Mouse (Mus musculus): Measurements from ENCODE around the gene Lonp1. TPM values are rescaled to one million over a fixed set of nuclear protein-coding genes. Genes with fewer than 3 reads are reported as not detected.

Lonp1 gene
- polyA plus RNA-seq, 2 experiments: 45.6 to 79.4 TPM

- no peak for TF ChIP-seq POLR2A (IDR thresholded peaks at IDR 0.05; ENCODE audit: borderline replicate concordance, extremely low read depth, insufficient read depth, insufficient read length)
- Histone ChIP-seq H3K36me3 (ENCODE audit: control insufficient read depth, insufficient read depth, low read length) (peaks cover 36% of the 10 kb centered on the region), H3K27me3 (ENCODE audit: control insufficient read depth, insufficient read depth, low read length) (no peaks in the 10 kb centered on the region), H3K4me2 (replicated peaks; ENCODE audit: low read depth, low read length, severe bottlenecking) (peak overlapping the region; percentile 93), H3K27ac (replicated peaks; ENCODE audit: low read depth, low read length) (no peak overlapping the region), H3K4me1 (ENCODE audit: control insufficient read depth, insufficient read depth, low read length) (peaks cover 17% of the 10 kb centered on the region), H3K4me3 (replicated peaks; ENCODE audit: low read length) (0 out of 2 replicates have a peak overlapping the region, but pooled peaks have one; percentile 93), H3K9me3 (ENCODE audit: control insufficient read depth, low read length) (no peaks in the 10 kb centered on the region), H3K9ac (ENCODE audit: low read depth, low read length, severe bottlenecking) (no peak overlapping the region)
- DNase-seq (ENCODE audit: low spot score) (no peak), ATAC-seq (ENCODE audit: low FRiP score, low read depth) (no peak)
- 84% methylated on average over 3 of the region's 3 CpGs for WGBS
Observed at GRCm38 (mm10) chr17:56625495-56625894, 1.2 kb downstream of the Lonp1 start.

GRCm38 (mm10) chr17:56617628-56618027 is 9.1 kb downstream of the Lonp1 start:
- WGBS: 92% methylated on average over 8 of the region's 8 CpGs
- Histone ChIP-seq H3K27me3 (ENCODE audit: control insufficient read depth, insufficient read depth, low read length) (no peaks in the 10 kb centered on the region), H3K4me3 (replicated peaks; ENCODE audit: low read length) (no peak overlapping the region), H3K9me3 (ENCODE audit: control insufficient read depth, low read length) (no peaks in the 10 kb centered on the region), H3K4me1 (ENCODE audit: control insufficient read depth, insufficient read depth, low read length) (peaks cover 10% of the 10 kb centered on the region), H3K9ac (ENCODE audit: low read depth, low read length, severe bottlenecking) (no peak overlapping the region), H3K4me2 (replicated peaks; ENCODE audit: low read depth, low read length, severe bottlenecking) (no peak overlapping the region), H3K27ac (replicated peaks; ENCODE audit: low read depth, low read length) (no peak overlapping the region), H3K36me3 (ENCODE audit: control insufficient read depth, insufficient read depth, low read length) (peaks cover 79% of the 10 kb centered on the region)
- no peak for TF ChIP-seq POLR2A (IDR thresholded peaks at IDR 0.05; ENCODE audit: borderline replicate concordance, extremely low read depth, insufficient read depth, insufficient read length)
- no peak for ATAC-seq (ENCODE audit: low FRiP score, low read depth)
- no peak for DNase-seq (ENCODE audit: low spot score)

GRCm38 (mm10) chr17:56616725-56617124 is 10.0 kb downstream of the Lonp1 start:
- no peak overlapping the region for H3K9ac ChIP-seq (ENCODE audit: low read depth, low read length, severe bottlenecking)
- peaks cover 10% of the 10 kb centered on the region for H3K4me1 ChIP-seq (ENCODE audit: control insufficient read depth, insufficient read depth, low read length)
- H3K27me3 ChIP-seq (ENCODE audit: control insufficient read depth, insufficient read depth, low read length): no peaks in the 10 kb centered on the region
- no peak overlapping the region for H3K4me3 ChIP-seq (replicated peaks; ENCODE audit: low read length)
- TF ChIP-seq POLR2A (IDR thresholded peaks at IDR 0.05; ENCODE audit: borderline replicate concordance, extremely low read depth, insufficient read depth, insufficient read length): no peak
- no peak overlapping the region for H3K4me2 ChIP-seq (replicated peaks; ENCODE audit: low read depth, low read length, severe bottlenecking)
- WGBS: 92% methylated on average over 3 of the region's 3 CpGs
- ATAC-seq (ENCODE audit: low FRiP score, low read depth) (no peak), DNase-seq (ENCODE audit: low spot score) (no peak)
- no peak overlapping the region for H3K27ac ChIP-seq (replicated peaks; ENCODE audit: low read depth, low read length)
- H3K36me3 ChIP-seq (ENCODE audit: control insufficient read depth, insufficient read depth, low read length): peaks cover 70% of the 10 kb centered on the region
- H3K9me3 ChIP-seq (ENCODE audit: control insufficient read depth, low read length): no peaks in the 10 kb centered on the region

- Histone ChIP-seq H3K4me3 (replicated peaks; ENCODE audit: low read length) (0 out of 2 replicates have a peak overlapping the region, but pooled peaks have one; percentile 4), H3K36me3 (ENCODE audit: control insufficient read depth, insufficient read depth, low read length) (peaks cover 64% of the 10 kb centered on the region), H3K27ac (replicated peaks; ENCODE audit: low read depth, low read length) (no peak overlapping the region)
Observed at GRCm38 (mm10) chr17:56615792-56616191, 10.9 kb downstream of the Lonp1 start.

GRCm38 (mm10) chr17:56615136-56615784 is 11.4 kb downstream of the Lonp1 start:
- WGBS: 85% methylated on average over 10 of the region's 11 CpGs
- Histone ChIP-seq H3K9ac (ENCODE audit: low read depth, low read length, severe bottlenecking) (peak overlapping the region; percentile 83; the same call in 1 of the 2 replicates), H3K27me3 (ENCODE audit: control insufficient read depth, insufficient read depth, low read length) (no peaks in the 10 kb centered on the region), H3K4me1 (ENCODE audit: control insufficient read depth, insufficient read depth, low read length) (peaks cover 13% of the 10 kb centered on the region), H3K27ac (replicated peaks; ENCODE audit: low read depth, low read length) (no peak overlapping the region), H3K4me2 (replicated peaks; ENCODE audit: low read depth, low read length, severe bottlenecking) (no peak overlapping the region), H3K36me3 (ENCODE audit: control insufficient read depth, insufficient read depth, low read length) (peaks cover 59% of the 10 kb centered on the region), H3K9me3 (ENCODE audit: control insufficient read depth, low read length) (no peaks in the 10 kb centered on the region), H3K4me3 (replicated peaks; ENCODE audit: low read length) (peak overlapping the region; percentile 71)
- DNase-seq (ENCODE audit: low spot score) (no peak), ATAC-seq (ENCODE audit: low FRiP score, low read depth) (no peak)
- TF ChIP-seq POLR2A (IDR thresholded peaks at IDR 0.05; ENCODE audit: borderline replicate concordance, extremely low read depth, insufficient read depth, insufficient read length): no peak

More at GRCm38 (mm10) chr17:56615792-56616191, 10.9 kb downstream of the Lonp1 start:
- Histone ChIP-seq H3K27me3 (ENCODE audit: control insufficient read depth, insufficient read depth, low read length) (no peaks in the 10 kb centered on the region), H3K4me2 (replicated peaks; ENCODE audit: low read depth, low read length, severe bottlenecking) (no peak overlapping the region), H3K9me3 (ENCODE audit: control insufficient read depth, low read length) (no peaks in the 10 kb centered on the region), H3K4me1 (ENCODE audit: control insufficient read depth, insufficient read depth, low read length) (peaks cover 10% of the 10 kb centered on the region), H3K9ac (ENCODE audit: low read depth, low read length, severe bottlenecking) (no peak overlapping the region)
- 93% methylated on average over 4 of the region's 4 CpGs for WGBS
- ATAC-seq (ENCODE audit: low FRiP score, low read depth) (no peak), DNase-seq (ENCODE audit: low spot score) (no peak)
- no peak for TF ChIP-seq POLR2A (IDR thresholded peaks at IDR 0.05; ENCODE audit: borderline replicate concordance, extremely low read depth, insufficient read depth, insufficient read length)
